Mouse (Mus musculus) adrenal gland, postnatal 36 days (tissue): Measurements from ENCODE around the gene Fhdc1. TPM values are rescaled to one million over a fixed set of nuclear protein-coding genes. Genes with fewer than 3 reads are reported as not detected.

Experiments
- total RNA-seq, 2 experiments: library from RNA; stranded (reverse); gene quantifications; 2 replicates each; pipeline ENCODE4 v1.2.3; 2021

The Fhdc1 gene
- total RNA-seq, 2 experiments from 2014 or later: 2.8 to 15.7 TPM

Other genes starting within 250 kb of the Fhdc1 start
- gene Trim2, start 173.6 kb downstream of the Fhdc1 start, total RNA-seq: 10 to 100 TPM; 36.9 to 88.8 TPM
- gene Arfip1, start 102.2 kb upstream of the Fhdc1 start, total RNA-seq: 10 to 100 TPM; 46.6 to 64.1 TPM
- not detected for gene Tigd4, start 113.1 kb upstream of the Fhdc1 start, total RNA-seq
- gene Tmem154, start 185.8 kb upstream of the Fhdc1 start, total RNA-seq: 1 to 10 TPM; 2.0 to 9.7 TPM